ENCODE assay signal across 13 mouse cellular contexts in the genomic region with DNA sequence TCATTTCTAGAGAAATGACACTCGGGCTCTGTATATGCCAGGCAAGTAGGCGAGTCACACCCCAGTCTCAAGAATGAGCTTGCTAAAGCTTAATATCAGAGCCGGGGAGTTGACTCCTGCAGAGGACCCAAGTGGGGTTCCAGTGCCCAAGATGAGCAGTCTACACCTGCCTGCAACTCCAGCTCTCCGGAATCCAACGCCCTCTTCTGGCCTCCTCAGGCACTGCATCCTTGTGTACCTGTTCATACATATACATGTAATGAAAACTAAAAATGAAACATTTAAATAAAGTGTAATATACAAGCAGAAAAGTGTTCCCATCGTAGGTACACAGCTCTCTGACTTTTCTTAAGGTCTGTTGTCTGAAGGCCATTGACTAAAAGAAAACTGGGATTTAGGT.
DNase-seq lines count a peak whose midpoint lies in the region; ATAC-seq and TF ChIP-seq lines count a peak whose summit lies in the region.
"Had no signal": no experiment of that assay in that cellular context is flagged by ENCODE, and none has a peak within 500 bp of the region (broad histone marks: within the 10 kb centered on the region; RNA-seq: fewer than 3 reads in every experiment).

No protein-coding gene starts in this region.

- DNase-seq in layer of hippocampus, adult 2 months (ENCODE audit: low spot score in 2 of 2) = no peak
- DNase-seq in layer of hippocampus, postnatal 10 days (ENCODE audit: low spot score in 2 of 2) = no peak
- peak; percentile 8 for DNase-seq in thymus, postnatal 25 days
- no peak for DNase-seq in thymus, adult 2 months
- peak; percentile 54 for DNase-seq in R1 (ENCODE audit: low read depth, low spot score)
- DNase-seq in stomach, postnatal 0 days (ENCODE audit: low spot score) = no peak
- DNase-seq in cerebellum, adult 9-10 months = no peak
- DNase-seq: adrenal gland, adult 2 months; cerebellum, adult 11-12 months; heart, adult 18-20 months; heart, postnatal 10 days; kidney, postnatal 4 days; liver, embryonic 13.5 days had no signal

- H3K4me1 ChIP-seq in thymus, adult 2 months (replicated peaks; ENCODE audit: control insufficient read depth, insufficient read depth, low read length) = no peaks in the 10 kb centered on the region
- no peaks in the 10 kb centered on the region for H3K4me1 ChIP-seq in stomach, postnatal 0 days (replicated peaks; ENCODE audit: control insufficient read depth, insufficient read depth)
- H3K4me1 ChIP-seq: liver, embryonic 13.5 days had no signal

- no peak overlapping the region for H3K4me3 ChIP-seq in layer of hippocampus, adult 2 months
- H3K4me3 ChIP-seq in thymus, adult 2 months (ENCODE audit: control insufficient read depth, insufficient read depth, low read length) = no peak overlapping the region
- no peak overlapping the region for H3K4me3 ChIP-seq in stomach, postnatal 0 days (ENCODE audit: low read depth, low read length)
- H3K4me3 ChIP-seq: liver, embryonic 13.5 days had no signal

- H3K36me3 ChIP-seq in thymus, adult 2 months (ENCODE audit: control insufficient read depth, insufficient read depth, low read length) = no peaks in the 10 kb centered on the region
- no peaks in the 10 kb centered on the region for H3K36me3 ChIP-seq in stomach, postnatal 0 days (ENCODE audit: control insufficient read depth, insufficient read depth, low read length)
- H3K36me3 ChIP-seq: liver, embryonic 13.5 days had no signal

- TF ChIP-seq POLR2A in thymus, adult 2 months (IDR thresholded peaks at IDR 0.05; ENCODE audit: control insufficient read depth, extremely low read depth, insufficient read depth, low read length, poor library complexity) = no peak

- H3K9ac ChIP-seq in stomach, postnatal 0 days (ENCODE audit: low read length) = no peak overlapping the region
- H3K9ac ChIP-seq: liver, embryonic 13.5 days had no signal

- no peak overlapping the region for H3K4me2 ChIP-seq in stomach, postnatal 0 days (replicated peaks; ENCODE audit: low read depth)
- H3K4me2 ChIP-seq: liver, embryonic 13.5 days had no signal

- WGBS in thymus, adult 2 months = 64% methylated on average over 6 of the region's 6 CpGs
- 49% methylated on average over 6 of the region's 6 CpGs for WGBS in stomach, postnatal 0 days

- peak; percentile 72 for TF ChIP-seq CTCF in layer of hippocampus, adult 2 months (conservative IDR thresholded peaks at IDR 0.05)
- no peak for TF ChIP-seq CTCF in thymus, adult 2 months (IDR thresholded peaks at IDR 0.05; ENCODE audit: borderline replicate concordance, control insufficient read depth, extremely low read depth, insufficient read depth, low read length, poor library complexity)
- TF ChIP-seq CTCF in stomach, postnatal 0 days (IDR thresholded peaks at IDR 0.05; ENCODE audit: low read depth) = peak; percentile 48

- H3K27me3 ChIP-seq in thymus, adult 2 months (ENCODE audit: control insufficient read depth, insufficient read depth, low read length) = no peaks in the 10 kb centered on the region
- no peaks in the 10 kb centered on the region for H3K27me3 ChIP-seq in stomach, postnatal 0 days (ENCODE audit: control insufficient read depth, insufficient read depth, low read length)
- H3K27me3 ChIP-seq: liver, embryonic 13.5 days had no signal

- no peak for TF ChIP-seq EP300 in stomach, postnatal 0 days (optimal IDR thresholded peaks at IDR 0.05)

- ATAC-seq in stomach, postnatal 0 days (ENCODE audit: low FRiP score, low TSS enrichment) = no peak

- peak overlapping the region; percentile 64; the same call in 1 of the 2 replicates for H3K27ac ChIP-seq in layer of hippocampus, adult 2 months
- H3K27ac ChIP-seq in thymus, adult 2 months (ENCODE audit: control insufficient read depth, insufficient read depth, low read length) = no peak overlapping the region
- no peak overlapping the region for H3K27ac ChIP-seq in stomach, postnatal 0 days (replicated peaks)
- H3K27ac ChIP-seq: liver, embryonic 13.5 days had no signal

- no peaks in the 10 kb centered on the region for H3K9me3 ChIP-seq in stomach, postnatal 0 days (ENCODE audit: control insufficient read depth, low read length)
- H3K9me3 ChIP-seq: liver, embryonic 13.5 days had no signal

Comparison
In these comparisons a context has a peak if more than half of its experiments do, and no peak if none do; other contexts are left out.
1. DNase-seq: peak in thymus, postnatal 25 days (single experiment) and R1 (single experiment); none in layer of hippocampus, adult 2 months (0 of 2), layer of hippocampus, postnatal 10 days (0 of 2), thymus, adult 2 months (single experiment), stomach, postnatal 0 days (single experiment) and cerebellum, adult 9-10 months (single experiment).